Mouse (Mus musculus): ENCODE data around the gene Bcap29. TPM values are rescaled to one million over a fixed set of nuclear protein-coding genes. Genes with fewer than 3 reads are reported as not detected.
"Not testable (repeated sequence)": the region's sequence is repeated elsewhere in the genome, so short reads cannot be mapped to it uniquely, and the experiment has no call there.

Bcap29 gene
- polyA plus RNA-seq, 1 experiment from 2014 or later: 46.0 TPM

DNA sequence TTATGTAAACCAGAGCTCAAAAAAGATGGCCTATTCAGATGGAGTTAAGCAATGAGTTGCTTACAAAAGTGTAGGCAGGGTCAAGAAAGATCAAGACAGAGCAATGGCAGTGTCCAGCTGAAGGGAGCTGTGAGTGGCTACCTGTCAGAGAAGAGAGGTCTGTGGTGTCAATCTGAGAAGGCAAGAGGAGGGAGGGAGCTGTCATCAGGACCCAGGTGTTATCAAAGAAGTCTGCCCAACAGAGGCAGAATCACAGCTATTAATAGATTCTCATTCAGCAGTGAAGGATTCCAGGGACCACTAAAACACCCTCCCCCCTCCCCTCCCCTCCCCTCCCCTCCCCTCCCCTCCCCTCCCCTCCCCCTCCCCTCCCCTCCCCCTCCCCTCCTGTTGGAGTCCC, 65.8 kb downstream of the Bcap29 start:
- Histone ChIP-seq H3K4me2 (no peak overlapping the region), H3K9me3 (replicated peaks; ENCODE audit: control insufficient read depth, low read length) (no peaks in the 10 kb centered on the region), H3K27ac (ENCODE audit: low read depth, low read length) (no peak overlapping the region), H3K4me1 (ENCODE audit: control insufficient read depth, insufficient read depth, low read length) (no peaks in the 10 kb centered on the region), H3K4me3 (ENCODE audit: low read depth, low read length) (no peak overlapping the region), H3K27me3 (ENCODE audit: control insufficient read depth, insufficient read depth, low read length) (no peaks in the 10 kb centered on the region), H3K36me3 (ENCODE audit: control insufficient read depth, insufficient read depth, low read length) (no peaks in the 10 kb centered on the region), H3K9ac (ENCODE audit: low read depth, low read length) (no peak overlapping the region)
- ATAC-seq (replicated peaks; ENCODE audit: insufficient number of reproducible peaks, low FRiP score, low TSS enrichment): 0 out of 2 replicates have a peak, but pooled peaks have one; percentile 31

DNA sequence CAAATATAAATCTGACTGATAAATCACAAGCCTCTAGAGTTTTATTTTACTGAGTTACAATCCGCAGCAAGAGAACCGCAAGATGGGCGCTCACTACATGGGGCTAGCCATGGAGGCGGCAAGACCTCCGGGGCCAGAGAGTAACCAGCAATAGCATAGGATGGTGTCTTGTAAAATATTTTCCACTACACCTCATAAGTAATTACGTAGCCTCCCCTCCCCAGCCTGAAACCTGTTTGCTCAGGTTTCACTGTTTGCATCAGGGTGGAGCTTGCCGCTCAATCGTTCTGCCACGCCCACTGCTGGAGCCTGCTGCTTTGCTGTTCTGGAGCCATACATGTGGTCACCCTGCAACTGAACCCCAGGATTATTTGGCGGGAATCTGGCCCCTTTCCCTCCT, 66.9 kb downstream of the Bcap29 start:
- Histone ChIP-seq H3K4me2 (peak overlapping the region; percentile 49), H3K4me3 (ENCODE audit: low read depth, low read length) (0 out of 2 replicates have a peak overlapping the region, but pooled peaks have one; percentile 8)
- not testable (repeated sequence) for H3K27ac ChIP-seq (ENCODE audit: low read depth, low read length); H3K9ac ChIP-seq (ENCODE audit: low read depth, low read length); ATAC-seq (replicated peaks; ENCODE audit: insufficient number of reproducible peaks, low FRiP score, low TSS enrichment); H3K9me3 ChIP-seq (replicated peaks; ENCODE audit: control insufficient read depth, low read length); H3K27me3 ChIP-seq (ENCODE audit: control insufficient read depth, insufficient read depth, low read length); H3K4me1 ChIP-seq (ENCODE audit: control insufficient read depth, insufficient read depth, low read length); H3K36me3 ChIP-seq (ENCODE audit: control insufficient read depth, insufficient read depth, low read length)
- 34% methylated on average over 10 of the region's 10 CpGs for WGBS (ENCODE audit: insufficient replicate concordance)

GRCm38 (mm10) chr12:31560712-31561111, 73.7 kb downstream of the Bcap29 start:
- no peak for ATAC-seq (replicated peaks; ENCODE audit: insufficient number of reproducible peaks, low FRiP score, low TSS enrichment)
- Histone ChIP-seq H3K27me3 (ENCODE audit: control insufficient read depth, insufficient read depth, low read length) (peaks cover 34% of the 10 kb centered on the region), H3K27ac (ENCODE audit: low read depth, low read length) (no peak overlapping the region), H3K9ac (ENCODE audit: low read depth, low read length) (no peak overlapping the region), H3K4me2 (no peak overlapping the region), H3K36me3 (ENCODE audit: control insufficient read depth, insufficient read depth, low read length) (no peaks in the 10 kb centered on the region), H3K9me3 (replicated peaks; ENCODE audit: control insufficient read depth, low read length) (no peaks in the 10 kb centered on the region), H3K4me3 (ENCODE audit: low read depth, low read length) (no peak overlapping the region), H3K4me1 (ENCODE audit: control insufficient read depth, insufficient read depth, low read length) (no peaks in the 10 kb centered on the region)
- 77% methylated on average over 5 of the region's 5 CpGs for WGBS (ENCODE audit: insufficient replicate concordance)

GRCm38 (mm10) chr12:31560002-31560401, 74.5 kb downstream of the Bcap29 start:
- Histone ChIP-seq H3K9me3 (replicated peaks; ENCODE audit: control insufficient read depth, low read length) (no peaks in the 10 kb centered on the region), H3K4me3 (ENCODE audit: low read depth, low read length) (peak overlapping the region; percentile 56), H3K4me1 (ENCODE audit: control insufficient read depth, insufficient read depth, low read length) (no peaks in the 10 kb centered on the region), H3K4me2 (peak overlapping the region; percentile 99), H3K36me3 (ENCODE audit: control insufficient read depth, insufficient read depth, low read length) (no peaks in the 10 kb centered on the region), H3K27ac (ENCODE audit: low read depth, low read length) (no peak overlapping the region), H3K27me3 (ENCODE audit: control insufficient read depth, insufficient read depth, low read length) (peaks cover 36% of the 10 kb centered on the region), H3K9ac (ENCODE audit: low read depth, low read length) (no peak overlapping the region)
- no peak for ATAC-seq (replicated peaks; ENCODE audit: insufficient number of reproducible peaks, low FRiP score, low TSS enrichment)
- WGBS (ENCODE audit: insufficient replicate concordance): 16% methylated on average over 5 of the region's 5 CpGs

GRCm38 (mm10) chr12:31554371-31554770, 80.1 kb downstream of the Bcap29 start:
- WGBS (ENCODE audit: insufficient replicate concordance): 74% methylated on average over 1 of the region's 1 CpGs

GRCm38 (mm10) chr12:31551252-31551651, 83.2 kb downstream of the Bcap29 start:
- Histone ChIP-seq H3K4me3 (ENCODE audit: low read depth, low read length) (no peak overlapping the region), H3K36me3 (ENCODE audit: control insufficient read depth, insufficient read depth, low read length) (no peaks in the 10 kb centered on the region), H3K4me1 (ENCODE audit: control insufficient read depth, insufficient read depth, low read length) (peaks cover 2% of the 10 kb centered on the region; the same call in 1 of the 2 replicates), H3K9ac (ENCODE audit: low read depth, low read length) (no peak overlapping the region), H3K9me3 (replicated peaks; ENCODE audit: control insufficient read depth, low read length) (no peaks in the 10 kb centered on the region), H3K27me3 (ENCODE audit: control insufficient read depth, insufficient read depth, low read length) (peaks cover 4% of the 10 kb centered on the region), H3K4me2 (no peak overlapping the region), H3K27ac (ENCODE audit: low read depth, low read length) (no peak overlapping the region)
- no peak for ATAC-seq (replicated peaks; ENCODE audit: insufficient number of reproducible peaks, low FRiP score, low TSS enrichment)
- WGBS (ENCODE audit: insufficient replicate concordance): 66% methylated on average over 1 of the region's 1 CpGs

More at GRCm38 (mm10) chr12:31554371-31554770, 80.1 kb downstream of the Bcap29 start:
- Histone ChIP-seq H3K36me3 (ENCODE audit: control insufficient read depth, insufficient read depth, low read length) (no peaks in the 10 kb centered on the region), H3K27me3 (ENCODE audit: control insufficient read depth, insufficient read depth, low read length) (peaks cover 18% of the 10 kb centered on the region), H3K9me3 (replicated peaks; ENCODE audit: control insufficient read depth, low read length) (no peaks in the 10 kb centered on the region), H3K9ac (ENCODE audit: low read depth, low read length) (no peak overlapping the region), H3K4me1 (ENCODE audit: control insufficient read depth, insufficient read depth, low read length) (peaks cover 2% of the 10 kb centered on the region; the same call in 1 of the 2 replicates), H3K4me2 (no peak overlapping the region), H3K27ac (ENCODE audit: low read depth, low read length) (no peak overlapping the region), H3K4me3 (ENCODE audit: low read depth, low read length) (no peak overlapping the region)
- ATAC-seq (replicated peaks; ENCODE audit: insufficient number of reproducible peaks, low FRiP score, low TSS enrichment): no peak

- Histone ChIP-seq H3K4me2 (no peak overlapping the region), H3K9me3 (replicated peaks; ENCODE audit: control insufficient read depth, low read length) (no peaks in the 10 kb centered on the region), H3K27ac (ENCODE audit: low read depth, low read length) (no peak overlapping the region), H3K4me3 (ENCODE audit: low read depth, low read length) (no peak overlapping the region), H3K4me1 (ENCODE audit: control insufficient read depth, insufficient read depth, low read length) (no peaks in the 10 kb centered on the region), H3K9ac (ENCODE audit: low read depth, low read length) (no peak overlapping the region), H3K36me3 (ENCODE audit: control insufficient read depth, insufficient read depth, low read length) (no peaks in the 10 kb centered on the region), H3K27me3 (ENCODE audit: control insufficient read depth, insufficient read depth, low read length) (no peaks in the 10 kb centered on the region)
- 61% methylated on average over 1 of the region's 1 CpGs for WGBS (ENCODE audit: insufficient replicate concordance)
- no peak for ATAC-seq (replicated peaks; ENCODE audit: insufficient number of reproducible peaks, low FRiP score, low TSS enrichment)
Observed at GRCm38 (mm10) chr12:31546061-31546460, 88.4 kb downstream of the Bcap29 start.

DNA sequence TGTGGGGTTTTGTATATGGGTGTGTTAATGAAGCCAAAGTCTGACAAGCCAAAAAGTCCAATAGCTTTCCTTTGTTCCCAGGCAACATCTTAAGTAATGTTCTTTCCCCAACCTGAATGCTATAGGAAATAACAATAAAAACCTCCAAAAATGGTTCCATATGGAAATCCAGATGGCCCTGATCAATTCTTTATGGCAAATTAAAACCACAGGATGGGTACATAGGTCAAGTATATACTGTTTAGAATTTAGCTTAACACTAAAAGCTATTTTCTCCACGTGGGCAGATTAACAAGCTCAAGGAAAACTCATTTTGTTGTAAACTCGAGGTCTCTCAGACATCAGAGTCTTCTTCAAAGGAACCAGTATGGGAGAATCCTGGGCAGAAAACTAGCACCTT, 89.2 kb downstream of the Bcap29 start:
- H3K27me3 ChIP-seq (ENCODE audit: control insufficient read depth, insufficient read depth, low read length): no peaks in the 10 kb centered on the region
- no peaks in the 10 kb centered on the region for H3K36me3 ChIP-seq (ENCODE audit: control insufficient read depth, insufficient read depth, low read length)
- no peak overlapping the region for H3K4me2 ChIP-seq
- no peak overlapping the region for H3K27ac ChIP-seq (ENCODE audit: low read depth, low read length)
- H3K4me3 ChIP-seq (ENCODE audit: low read depth, low read length): no peak overlapping the region
- H3K9me3 ChIP-seq (replicated peaks; ENCODE audit: control insufficient read depth, low read length): no peaks in the 10 kb centered on the region
- no peak for ATAC-seq (replicated peaks; ENCODE audit: insufficient number of reproducible peaks, low FRiP score, low TSS enrichment)
- H3K9ac ChIP-seq (ENCODE audit: low read depth, low read length): no peak overlapping the region
- WGBS (ENCODE audit: insufficient replicate concordance): 45% methylated on average over 2 of the region's 2 CpGs
- H3K4me1 ChIP-seq (ENCODE audit: control insufficient read depth, insufficient read depth, low read length): no peaks in the 10 kb centered on the region

DNA sequence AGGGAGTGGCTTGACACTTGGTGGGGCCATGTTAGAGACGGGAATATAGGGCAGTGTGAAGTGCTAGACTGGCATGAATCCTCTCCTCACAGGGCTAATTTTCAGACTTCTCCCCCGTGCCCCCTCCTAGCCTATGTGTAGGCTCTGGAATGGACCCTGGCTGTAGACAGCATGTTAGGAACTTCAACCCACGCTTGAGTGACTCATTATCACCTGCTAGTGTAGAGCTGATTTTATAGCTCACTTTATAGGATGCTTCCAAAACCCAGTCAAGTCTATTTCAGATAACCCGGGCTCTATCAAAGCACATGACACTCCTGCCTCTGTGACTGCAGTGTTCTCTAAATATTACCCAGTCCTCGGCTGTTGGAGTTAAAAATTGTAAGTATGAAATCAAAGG, 92.9 kb downstream of the Bcap29 start:
- no peak for ATAC-seq (replicated peaks; ENCODE audit: insufficient number of reproducible peaks, low FRiP score, low TSS enrichment)
- 67% methylated on average over 5 of the region's 5 CpGs for WGBS (ENCODE audit: insufficient replicate concordance)
- no peaks in the 10 kb centered on the region for H3K9me3 ChIP-seq (replicated peaks; ENCODE audit: control insufficient read depth, low read length)
- no peaks in the 10 kb centered on the region for H3K4me1 ChIP-seq (ENCODE audit: control insufficient read depth, insufficient read depth, low read length)
- no peak overlapping the region for H3K4me3 ChIP-seq (ENCODE audit: low read depth, low read length)
- no peaks in the 10 kb centered on the region for H3K36me3 ChIP-seq (ENCODE audit: control insufficient read depth, insufficient read depth, low read length)
- H3K9ac ChIP-seq (ENCODE audit: low read depth, low read length): no peak overlapping the region
- H3K4me2 ChIP-seq: no peak overlapping the region
- H3K27me3 ChIP-seq (ENCODE audit: control insufficient read depth, insufficient read depth, low read length): no peaks in the 10 kb centered on the region
- H3K27ac ChIP-seq (ENCODE audit: low read depth, low read length): no peak overlapping the region
